Mouse (Mus musculus) thymus, postnatal 4 days (tissue): ENCODE data around the gene Celf2.

Source experiments
- DNase-seq: peaks from one replicate; pipeline ENCODE4 v3.0.0; 2021

Gene Celf2

GRCm38 (mm10) chr2:6985706-6986105 is 523.7 kb downstream of the Celf2 start:
- no peak for DNase-seq

GRCm38 (mm10) chr2:6983902-6984301 is 525.5 kb downstream of the Celf2 start:
- no peak for DNase-seq

- DNase-seq = no peak
These were observed 533.1 kb downstream of the Celf2 start for GRCm38 (mm10) chr2:6976300-6976699.

GRCm38 (mm10) chr2:6969228-6969627 is 540.1 kb downstream of the Celf2 start:
- no peak for DNase-seq

- DNase-seq = no peak
These were observed 544.1 kb downstream of the Celf2 start for GRCm38 (mm10) chr2:6965243-6965642.

- no peak for DNase-seq
These were observed 558.7 kb downstream of the Celf2 start for GRCm38 (mm10) chr2:6950702-6951101.

- no peak for DNase-seq
These were observed 563.5 kb downstream of the Celf2 start for GRCm38 (mm10) chr2:6945638-6946415.

- DNase-seq = no peak
These were observed 565.7 kb downstream of the Celf2 start for GRCm38 (mm10) chr2:6943651-6944050.

- DNase-seq = no peak
These were observed 566.5 kb downstream of the Celf2 start for GRCm38 (mm10) chr2:6942635-6943390.

GRCm38 (mm10) chr2:6939143-6939542 is 570.2 kb downstream of the Celf2 start:
- no peak for DNase-seq

- no peak for DNase-seq
These were observed 576.2 kb downstream of the Celf2 start for GRCm38 (mm10) chr2:6933130-6933529.

- DNase-seq = no peak
These were observed 581.5 kb downstream of the Celf2 start for GRCm38 (mm10) chr2:6927693-6928360.

- DNase-seq = no peak
These were observed 583.9 kb downstream of the Celf2 start for GRCm38 (mm10) chr2:6925505-6925904.

GRCm38 (mm10) chr2:6923738-6924474 is 585.5 kb downstream of the Celf2 start:
- no peak for DNase-seq

- no peak for DNase-seq
These were observed 594.0 kb downstream of the Celf2 start for GRCm38 (mm10) chr2:6915386-6915785.

- DNase-seq = no peak
These were observed 596.0 kb downstream of the Celf2 start for GRCm38 (mm10) chr2:6913315-6913714.

- DNase-seq = no peak
These were observed 597.4 kb downstream of the Celf2 start for GRCm38 (mm10) chr2:6911932-6912331.

- DNase-seq = no peak
These were observed 599.4 kb downstream of the Celf2 start for GRCm38 (mm10) chr2:6909921-6910320.

GRCm38 (mm10) chr2:6904411-6904810 is 605.0 kb downstream of the Celf2 start:
- no peak for DNase-seq

GRCm38 (mm10) chr2:6903251-6903763 is 606.1 kb downstream of the Celf2 start:
- DNase-seq = no peak

GRCm38 (mm10) chr2:6896896-6897295 is 612.5 kb downstream of the Celf2 start:
- DNase-seq = no peak

- DNase-seq = no peak
These were observed 615.8 kb downstream of the Celf2 start for GRCm38 (mm10) chr2:6893597-6893996.

GRCm38 (mm10) chr2:6893095-6893494 is 616.3 kb downstream of the Celf2 start:
- DNase-seq = no peak
